Mouse (Mus musculus): ENCODE measurements around the gene Adh6a. TPM values are rescaled to one million over a fixed set of nuclear protein-coding genes. Genes with fewer than 3 reads are reported as not detected.
"Not testable (repeated sequence)": the region's sequence is repeated elsewhere in the genome, so short reads cannot be mapped to it uniquely, and the experiment has no call there.

Adh6a gene
- polyA plus RNA-seq, 1 experiment = not detected

GRCm38 (mm10) chr3:138352012-138352809, 39.1 kb downstream of the Adh6a start:
- Histone ChIP-seq H3K4me3 (replicated peaks) (no peak overlapping the region), H3K9me3 (no peaks in the 10 kb centered on the region), H3K4me1 (no peaks in the 10 kb centered on the region), H3K36me3 (replicated peaks; ENCODE audit: low read length) (no peaks in the 10 kb centered on the region), H3K27me3 (replicated peaks) (no peaks in the 10 kb centered on the region)
- TF ChIP-seq GATA1 (IDR thresholded peaks at IDR 0.05; ENCODE audit: borderline replicate concordance, low read length) (no peak), FLI1 (IDR thresholded peaks at IDR 0.05; ENCODE audit: low read length) (no peak)

- H3K36me3 ChIP-seq (replicated peaks; ENCODE audit: low read length) = no peaks in the 10 kb centered on the region
- no peak for TF ChIP-seq GATA1 (IDR thresholded peaks at IDR 0.05; ENCODE audit: borderline replicate concordance, low read length)
- no peak for TF ChIP-seq FLI1 (IDR thresholded peaks at IDR 0.05; ENCODE audit: low read length)
- no peaks in the 10 kb centered on the region for H3K9me3 ChIP-seq
These were observed 45.8 kb downstream of the Adh6a start for GRCm38 (mm10) chr3:138358856-138359255.

GRCm38 (mm10) chr3:138360721-138361120, 47.6 kb downstream of the Adh6a start:
- Histone ChIP-seq H3K27me3 (replicated peaks) (no peaks in the 10 kb centered on the region), H3K4me3 (replicated peaks) (no peak overlapping the region), H3K4me1 (no peaks in the 10 kb centered on the region), H3K9me3 (no peaks in the 10 kb centered on the region), H3K36me3 (replicated peaks; ENCODE audit: low read length) (no peaks in the 10 kb centered on the region)
- TF ChIP-seq FLI1 (IDR thresholded peaks at IDR 0.05; ENCODE audit: low read length) (no peak), GATA1 (IDR thresholded peaks at IDR 0.05; ENCODE audit: borderline replicate concordance, low read length) (no peak)

More at GRCm38 (mm10) chr3:138358856-138359255, 45.8 kb downstream of the Adh6a start:
- Histone ChIP-seq H3K27me3 (replicated peaks) (no peaks in the 10 kb centered on the region), H3K4me1 (no peaks in the 10 kb centered on the region), H3K4me3 (replicated peaks) (no peak overlapping the region)

DNA sequence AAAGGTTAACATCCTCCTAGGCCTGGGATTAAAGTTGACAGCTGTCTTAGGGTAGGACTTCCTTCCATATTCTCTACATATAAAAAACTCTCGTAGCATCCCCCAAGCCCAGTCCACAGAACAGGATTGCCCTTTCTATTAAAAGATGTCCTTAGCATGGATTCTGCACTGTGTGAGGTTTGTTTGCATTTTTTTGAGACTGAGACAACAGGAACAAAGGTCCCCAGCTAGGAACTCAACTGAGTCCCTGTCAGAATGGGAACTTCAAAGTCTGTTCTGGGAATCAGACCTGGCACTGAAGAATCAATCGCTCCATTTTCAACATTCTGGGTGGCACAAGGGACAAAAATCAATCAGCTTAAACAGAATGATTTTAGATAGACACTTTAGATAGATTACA, 49.8 kb downstream of the Adh6a start:
- Histone ChIP-seq H3K4me1 (no peaks in the 10 kb centered on the region), H3K9me3 (no peaks in the 10 kb centered on the region), H3K4me3 (replicated peaks) (no peak overlapping the region), H3K27me3 (replicated peaks) (no peaks in the 10 kb centered on the region), H3K36me3 (replicated peaks; ENCODE audit: low read length) (no peaks in the 10 kb centered on the region)
- TF ChIP-seq GATA1 (IDR thresholded peaks at IDR 0.05; ENCODE audit: borderline replicate concordance, low read length) = no peak
- no peak for TF ChIP-seq FLI1 (IDR thresholded peaks at IDR 0.05; ENCODE audit: low read length)

- H3K9me3 ChIP-seq = no peaks in the 10 kb centered on the region
- no peak overlapping the region for H3K4me3 ChIP-seq (replicated peaks)
- H3K4me1 ChIP-seq = no peaks in the 10 kb centered on the region
- H3K36me3 ChIP-seq (replicated peaks; ENCODE audit: low read length) = no peaks in the 10 kb centered on the region
- TF ChIP-seq FLI1 (IDR thresholded peaks at IDR 0.05; ENCODE audit: low read length) = no peak
- no peaks in the 10 kb centered on the region for H3K27me3 ChIP-seq (replicated peaks)
These were observed 53.1 kb downstream of the Adh6a start for GRCm38 (mm10) chr3:138366181-138366580.

DNA sequence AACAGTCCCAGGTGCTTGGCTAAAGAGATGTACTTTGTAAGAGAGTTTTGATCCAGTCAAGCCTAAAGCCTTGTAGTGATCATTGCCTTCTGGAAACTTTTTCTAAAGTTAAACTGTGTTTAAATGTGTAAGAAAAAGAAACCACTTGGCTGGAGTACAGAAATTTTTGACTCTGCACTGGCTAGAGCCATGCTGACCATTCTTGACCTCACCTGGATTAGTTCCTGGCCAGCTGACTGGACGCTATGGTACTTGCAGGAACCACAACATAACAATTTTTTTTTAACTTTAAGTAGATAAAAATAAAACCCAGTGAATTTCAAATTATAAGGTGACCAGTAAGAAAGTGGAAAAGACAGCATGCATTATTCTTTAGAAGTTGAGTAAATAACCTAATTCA, 56.5 kb downstream of the Adh6a start:
- no peaks in the 10 kb centered on the region for H3K9me3 ChIP-seq
- H3K36me3 ChIP-seq (replicated peaks; ENCODE audit: low read length) = no peaks in the 10 kb centered on the region
- TF ChIP-seq FLI1 (IDR thresholded peaks at IDR 0.05; ENCODE audit: low read length) = no peak
- no peak for TF ChIP-seq GATA1 (IDR thresholded peaks at IDR 0.05; ENCODE audit: borderline replicate concordance, low read length)
- H3K27me3 ChIP-seq (replicated peaks) = no peaks in the 10 kb centered on the region
- H3K4me1 ChIP-seq = no peaks in the 10 kb centered on the region
- H3K4me3 ChIP-seq (replicated peaks) = no peak overlapping the region

DNA sequence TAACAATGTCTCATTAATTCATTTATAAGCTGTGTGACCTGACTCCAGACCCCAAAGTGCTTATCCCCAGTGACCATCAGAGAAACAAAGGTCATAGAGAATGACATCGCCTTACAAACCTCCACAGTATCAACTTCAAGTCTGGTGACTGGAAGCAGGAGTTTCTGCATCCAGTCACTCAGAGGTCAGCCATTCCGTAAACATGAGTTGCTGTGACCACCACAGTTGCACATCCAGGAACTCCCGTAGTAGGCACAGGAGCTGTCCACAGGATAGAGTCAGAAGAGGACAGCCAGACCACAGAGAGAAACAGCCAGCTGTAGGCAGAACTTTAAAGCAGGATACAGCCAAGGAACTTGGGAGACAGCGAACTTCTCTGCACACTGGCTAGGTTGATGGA, 57.2 kb downstream of the Adh6a start:
- not testable (repeated sequence) for H3K27me3 ChIP-seq (replicated peaks); H3K4me1 ChIP-seq; H3K4me3 ChIP-seq (replicated peaks); H3K36me3 ChIP-seq (replicated peaks; ENCODE audit: low read length); H3K9me3 ChIP-seq

DNA sequence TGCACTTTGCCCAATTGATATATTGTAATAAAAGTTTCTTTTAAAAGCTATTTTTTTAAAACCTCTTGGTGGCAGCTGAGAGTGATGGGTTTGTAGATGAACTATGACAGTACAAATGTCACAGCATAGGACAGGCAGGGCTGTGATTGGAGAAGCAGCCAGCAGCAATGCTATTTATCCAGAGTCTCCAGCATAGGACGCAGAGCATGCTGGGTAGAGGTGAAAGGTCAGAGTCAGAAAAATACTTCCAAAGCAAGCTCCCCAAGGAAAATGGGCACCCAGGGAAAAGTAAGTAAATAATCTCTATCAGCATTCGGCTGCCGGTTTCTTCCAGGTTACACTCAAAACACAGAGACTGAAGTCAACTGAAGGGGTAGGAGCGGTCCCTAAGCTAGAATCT, 60.8 kb downstream of the Adh6a start:
- Histone ChIP-seq H3K36me3 (replicated peaks; ENCODE audit: low read length) (no peaks in the 10 kb centered on the region), H3K4me3 (replicated peaks) (no peak overlapping the region), H3K9me3 (no peaks in the 10 kb centered on the region), H3K27me3 (replicated peaks) (no peaks in the 10 kb centered on the region), H3K4me1 (no peaks in the 10 kb centered on the region)
- TF ChIP-seq FLI1 (IDR thresholded peaks at IDR 0.05; ENCODE audit: low read length) (no peak), GATA1 (IDR thresholded peaks at IDR 0.05; ENCODE audit: borderline replicate concordance, low read length) (no peak)

- Histone ChIP-seq H3K9me3 (no peaks in the 10 kb centered on the region), H3K36me3 (replicated peaks; ENCODE audit: low read length) (no peaks in the 10 kb centered on the region), H3K4me1 (no peaks in the 10 kb centered on the region), H3K4me3 (replicated peaks) (no peak overlapping the region), H3K27me3 (replicated peaks) (no peaks in the 10 kb centered on the region)
- TF ChIP-seq GATA1 (IDR thresholded peaks at IDR 0.05; ENCODE audit: borderline replicate concordance, low read length) (no peak), FLI1 (IDR thresholded peaks at IDR 0.05; ENCODE audit: low read length) (no peak)
These were observed 62.1 kb downstream of the Adh6a start for GRCm38 (mm10) chr3:138375148-138375547.

Other genes starting within 250 kb of the Adh6a start
- gene 1110002E22Rik, start 248.2 kb upstream of the Adh6a start, polyA plus RNA-seq (2012; ENCODE audit: insufficient read depth, low replicate concordance) = 0.03 TPM in 1 of 2 replicates, not detected in the other
- not detected in 2 replicates for gene Gm5105, start 245.9 kb upstream of the Adh6a start, polyA plus RNA-seq (2012; ENCODE audit: insufficient read depth, low replicate concordance)
- gene Trmt10a, start 169.8 kb upstream of the Adh6a start, polyA plus RNA-seq (2012; ENCODE audit: insufficient read depth, low replicate concordance) = 0.78 and 3.1 TPM in 2 replicates
- gene Mttp, start 168.3 kb upstream of the Adh6a start, polyA plus RNA-seq (2012; ENCODE audit: insufficient read depth, low replicate concordance) = 0.41 TPM in 1 of 2 replicates, not detected in the other
- not detected in 2 replicates for gene 4930579F01Rik, start 119.5 kb upstream of the Adh6a start, polyA plus RNA-seq (2012; ENCODE audit: insufficient read depth, low replicate concordance)
- not detected in 2 replicates for gene Adh7, start 95.5 kb upstream of the Adh6a start, polyA plus RNA-seq (2012; ENCODE audit: insufficient read depth, low replicate concordance)
- gene Adh1, start 52.3 kb upstream of the Adh6a start, polyA plus RNA-seq (2012; ENCODE audit: insufficient read depth, low replicate concordance) = 0.11 TPM in 1 of 2 replicates, not detected in the other
- not detected in 2 replicates for gene Adh6b, start 28.5 kb downstream of the Adh6a start, polyA plus RNA-seq (2012; ENCODE audit: insufficient read depth, low replicate concordance)
- not detected in 2 replicates for gene Adh4, start 102.2 kb downstream of the Adh6a start, polyA plus RNA-seq (2012; ENCODE audit: insufficient read depth, low replicate concordance)
- gene Adh5, start 129.8 kb downstream of the Adh6a start, polyA plus RNA-seq (2012; ENCODE audit: insufficient read depth, low replicate concordance) = 2.5 and 12.6 TPM in 2 replicates
- gene Metap1, start 176.2 kb downstream of the Adh6a start, polyA plus RNA-seq (2012; ENCODE audit: insufficient read depth, low replicate concordance) = 10.2 and 16.6 TPM in 2 replicates
- gene Eif4e, start 212.9 kb downstream of the Adh6a start, polyA plus RNA-seq (2012; ENCODE audit: insufficient read depth, low replicate concordance) = 8.6 TPM in 1 of 2 replicates, not detected in the other